Mouse (Mus musculus): ENCODE measurements around the gene Fig4.

Gene Fig4

GRCm38 (mm10) chr10:41218897-41219296, 84.2 kb downstream of the Fig4 start:
- DNase-seq (ENCODE audit: low read depth, low spot score): no peak

- DNase-seq (ENCODE audit: low read depth, low spot score): no peak
Observed at GRCm38 (mm10) chr10:41214083-41214482, 89.0 kb downstream of the Fig4 start.

GRCm38 (mm10) chr10:41209538-41209937, 93.5 kb downstream of the Fig4 start:
- DNase-seq (ENCODE audit: low read depth, low spot score): peak; percentile 21

- DNase-seq (ENCODE audit: low read depth, low spot score): peak; percentile 7
Observed at GRCm38 (mm10) chr10:41208860-41209377, 94.1 kb downstream of the Fig4 start.

GRCm38 (mm10) chr10:41205647-41206046, 97.4 kb downstream of the Fig4 start:
- no peak for DNase-seq (ENCODE audit: low read depth, low spot score)

GRCm38 (mm10) chr10:41204637-41205315, 98.3 kb downstream of the Fig4 start:
- no peak for DNase-seq (ENCODE audit: low read depth, low spot score)

GRCm38 (mm10) chr10:41204191-41204590, 98.9 kb downstream of the Fig4 start:
- no peak for DNase-seq (ENCODE audit: low read depth, low spot score)

GRCm38 (mm10) chr10:41198719-41199118, 104.3 kb downstream of the Fig4 start:
- DNase-seq (ENCODE audit: low read depth, low spot score): no peak

GRCm38 (mm10) chr10:41197788-41198187, 105.3 kb downstream of the Fig4 start:
- no peak for DNase-seq (ENCODE audit: low read depth, low spot score)

- DNase-seq (ENCODE audit: low read depth, low spot score): no peak
Observed at GRCm38 (mm10) chr10:41196295-41196694, 106.8 kb downstream of the Fig4 start.

GRCm38 (mm10) chr10:41189392-41189791, 113.7 kb downstream of the Fig4 start:
- no peak for DNase-seq (ENCODE audit: low read depth, low spot score)

- no peak for DNase-seq (ENCODE audit: low read depth, low spot score)
Observed at GRCm38 (mm10) chr10:41183975-41184374, 119.1 kb downstream of the Fig4 start.

GRCm38 (mm10) chr10:41182644-41183043, 120.4 kb downstream of the Fig4 start:
- DNase-seq (ENCODE audit: low read depth, low spot score): peak; percentile 6

- DNase-seq (ENCODE audit: low read depth, low spot score): no peak
Observed at GRCm38 (mm10) chr10:41166141-41166540, 136.9 kb downstream of the Fig4 start.

GRCm38 (mm10) chr10:41163108-41163507, 140.0 kb downstream of the Fig4 start:
- DNase-seq (ENCODE audit: low read depth, low spot score): no peak

GRCm38 (mm10) chr10:41157296-41157695, 145.8 kb downstream of the Fig4 start:
- DNase-seq (ENCODE audit: low read depth, low spot score): no peak

- no peak for DNase-seq (ENCODE audit: low read depth, low spot score)
Observed at GRCm38 (mm10) chr10:41156693-41157092, 146.4 kb downstream of the Fig4 start.

GRCm38 (mm10) chr10:41153229-41153750, 149.8 kb downstream of the Fig4 start:
- no peak for DNase-seq (ENCODE audit: low read depth, low spot score)

GRCm38 (mm10) chr10:41151901-41152300, 151.2 kb downstream of the Fig4 start:
- no peak for DNase-seq (ENCODE audit: low read depth, low spot score)

GRCm38 (mm10) chr10:41151441-41151840, 151.6 kb downstream of the Fig4 start:
- peak; percentile 28 for DNase-seq (ENCODE audit: low read depth, low spot score)

GRCm38 (mm10) chr10:41151021-41151420, 152.0 kb downstream of the Fig4 start:
- no peak for DNase-seq (ENCODE audit: low read depth, low spot score)

GRCm38 (mm10) chr10:41150496-41150895, 152.6 kb downstream of the Fig4 start:
- DNase-seq (ENCODE audit: low read depth, low spot score): no peak

GRCm38 (mm10) chr10:41149307-41149706, 153.8 kb downstream of the Fig4 start:
- DNase-seq (ENCODE audit: low read depth, low spot score): no peak

Measured in ES-CJ7 (cell line).